Mouse (Mus musculus) embryonic facial prominence, embryonic 11.5 days (tissue): ENCODE data around the gene Elf5. TPM values are rescaled to one million over a fixed set of nuclear protein-coding genes. Genes with fewer than 3 reads are reported as not detected.

Experiments used
- ATAC-seq: fragments of 200-750 bp; cut with Nextera tagmentation; replicated peaks from 2 replicates; pipeline ENCODE4 v1.8.0; 2017; ENCODE audit warnings: low read depth; ENCODE audit not compliant: insufficient number of reproducible peaks, low FRiP score, low TSS enrichment
- DNase-seq: peaks from one replicate; pipeline ENCODE4 v3.0.0-alpha.2; 2015; ENCODE audit warnings: low spot score
- H3K27ac ChIP-seq: fragments of 300-500 bp; sonication (generic); replicated peaks from 2 replicates; pipeline ENCODE4 v1.5.1; 2014; ENCODE audit warnings: mild to moderate bottlenecking, low read depth, low read length, control low read depth
- H3K27me3 ChIP-seq: fragments of 300-500 bp; sonication (generic); 2 replicates; pipeline ENCODE4 v1.6.1; 2014; ENCODE audit warnings: mild to moderate bottlenecking, low read length, moderate library complexity, mixed read lengths; ENCODE audit not compliant: control insufficient read depth, insufficient read depth
- H3K36me3 ChIP-seq: fragments of 300-500 bp; sonication (generic); replicated peaks from 2 replicates; pipeline ENCODE4 v1.6.1; 2014; ENCODE audit warnings: low read depth, mild to moderate bottlenecking, low read length, moderate library complexity, mixed read lengths; ENCODE audit not compliant: control insufficient read depth, insufficient read depth
- H3K4me1 ChIP-seq: fragments of 300-500 bp; sonication (generic); 2 replicates; pipeline ENCODE4 v1.6.1; 2014; ENCODE audit warnings: low read length, mixed read lengths; ENCODE audit not compliant: control insufficient read depth, insufficient read depth
- H3K4me2 ChIP-seq: fragments of 300-500 bp; sonication (generic); 2 replicates; pipeline ENCODE4 v1.6.1; 2014; ENCODE audit warnings: low read depth, mild to moderate bottlenecking, control low read depth, low read length, moderate library complexity
- H3K4me3 ChIP-seq: fragments of 300-500 bp; sonication (generic); 2 replicates; pipeline ENCODE4 v1.5.1; 2014; ENCODE audit warnings: low read depth, low read length, control low read depth
- H3K9ac ChIP-seq: fragments of 300-500 bp; sonication (generic); replicated peaks from 2 replicates; pipeline ENCODE4 v1.6.1; 2014; ENCODE audit warnings: mild to moderate bottlenecking, control low read depth, low read length
- H3K9me3 ChIP-seq: fragments of 300-500 bp; sonication (generic); replicated peaks from 2 replicates; pipeline ENCODE4 v1.6.1; 2016; ENCODE audit warnings: mild to moderate bottlenecking, low read length, inconsistent platforms, mixed read lengths; ENCODE audit not compliant: control insufficient read depth
- WGBS: fragments of 180-500 bp; shearing (Covaris S2); extraction: QIAGEN DNeasy Blood & Tissue Kit; methylation state at CpG from one replicate; pipeline ENCODE4 v1.1.7; 2014; 5-methylcytosine and 5-hydroxymethylcytosine counted together
- polyA plus RNA-seq: library from polyadenylated mRNA; unstranded; fragments of >200 nt; fragmentation: Nextera tagmentation; extraction: Ambion mirVana; gene quantifications from 2 replicates; pipeline ENCODE4 v1.2.1, GENCODE M21; 2014

The Elf5 gene
- polyA plus RNA-seq, 1 experiment from 2014 or later, result 0.50 TPM

GRCm38 (mm10) chr2:103465429-103465828 is 53.9 kb downstream of the Elf5 start:
- no peaks in the 10 kb centered on the region for H3K27me3 ChIP-seq
- no peak overlapping the region for H3K27ac ChIP-seq
- no peak overlapping the region for H3K4me2 ChIP-seq
- no peak overlapping the region for H3K9ac ChIP-seq
- H3K36me3 ChIP-seq, result no peaks in the 10 kb centered on the region; the same call in none of the 2 replicates
- no peak for ATAC-seq
- no peaks in the 10 kb centered on the region for H3K9me3 ChIP-seq
- H3K4me1 ChIP-seq, result peaks cover 3% of the 10 kb centered on the region
- 93% methylated on average over 11 of the region's 11 CpGs for WGBS
- H3K4me3 ChIP-seq, result no peak overlapping the region
- DNase-seq, result no peak

- ATAC-seq (no peak), DNase-seq (no peak)
- no peak overlapping the region for H3K4me2 ChIP-seq
- no peak overlapping the region for H3K27ac ChIP-seq
- no peaks in the 10 kb centered on the region; the same call in none of the 2 replicates for H3K36me3 ChIP-seq
- H3K4me3 ChIP-seq, result no peak overlapping the region
- H3K27me3 ChIP-seq, result no peaks in the 10 kb centered on the region
- 79% methylated on average over 3 of the region's 3 CpGs for WGBS
- H3K9ac ChIP-seq, result no peak overlapping the region
- H3K4me1 ChIP-seq, result peaks cover 2% of the 10 kb centered on the region
- no peaks in the 10 kb centered on the region for H3K9me3 ChIP-seq
These were observed 54.8 kb downstream of the Elf5 start for GRCm38 (mm10) chr2:103466272-103466671.

- no peaks in the 10 kb centered on the region for H3K27me3 ChIP-seq
- H3K9me3 ChIP-seq, result no peaks in the 10 kb centered on the region
- H3K4me3 ChIP-seq, result no peak overlapping the region
- no peaks in the 10 kb centered on the region; the same call in none of the 2 replicates for H3K36me3 ChIP-seq
- DNase-seq (no peak), ATAC-seq (no peak)
- H3K27ac ChIP-seq, result no peak overlapping the region
- no peak overlapping the region for H3K9ac ChIP-seq
- H3K4me2 ChIP-seq, result no peak overlapping the region
- no peaks in the 10 kb centered on the region for H3K4me1 ChIP-seq
- WGBS, result 84% methylated on average over 10 of the region's 10 CpGs
These were observed 55.6 kb downstream of the Elf5 start for GRCm38 (mm10) chr2:103466984-103467588.

GRCm38 (mm10) chr2:103473362-103473761 is 61.9 kb downstream of the Elf5 start:
- Histone ChIP-seq H3K4me1 (no peaks in the 10 kb centered on the region), H3K4me2 (no peak overlapping the region)

GRCm38 (mm10) chr2:103476180-103476579 is 64.7 kb downstream of the Elf5 start:
- H3K4me2 ChIP-seq, result no peak overlapping the region
- WGBS, result 89% methylated on average over 2 of the region's 2 CpGs
- no peaks in the 10 kb centered on the region for H3K4me1 ChIP-seq

More at GRCm38 (mm10) chr2:103473362-103473761, 61.9 kb downstream of the Elf5 start:
- ATAC-seq (no peak), DNase-seq (no peak)
- no peaks in the 10 kb centered on the region; the same call in none of the 2 replicates for H3K36me3 ChIP-seq
- WGBS, result 90% methylated on average over 3 of the region's 3 CpGs
- H3K27ac ChIP-seq, result no peak overlapping the region
- no peak overlapping the region for H3K9ac ChIP-seq
- no peak overlapping the region for H3K4me3 ChIP-seq
- no peaks in the 10 kb centered on the region for H3K9me3 ChIP-seq
- H3K27me3 ChIP-seq, result no peaks in the 10 kb centered on the region

GRCm38 (mm10) chr2:103476657-103477056 is 65.2 kb downstream of the Elf5 start:
- DNase-seq, result no peak
- WGBS, result 91% methylated on average over 11 of the region's 11 CpGs
- Histone ChIP-seq H3K27me3 (no peaks in the 10 kb centered on the region), H3K27ac (no peak overlapping the region), H3K4me1 (no peaks in the 10 kb centered on the region), H3K9me3 (no peaks in the 10 kb centered on the region), H3K9ac (no peak overlapping the region), H3K4me2 (no peak overlapping the region), H3K4me3 (no peak overlapping the region), H3K36me3 (no peaks in the 10 kb centered on the region; the same call in 1 of the 2 replicates)
- ATAC-seq, result no peak

More at GRCm38 (mm10) chr2:103476180-103476579, 64.7 kb downstream of the Elf5 start:
- no peaks in the 10 kb centered on the region; the same call in 1 of the 2 replicates for H3K36me3 ChIP-seq
- H3K27ac ChIP-seq, result no peak overlapping the region
- H3K9me3 ChIP-seq, result no peaks in the 10 kb centered on the region
- no peak for DNase-seq
- no peak overlapping the region for H3K4me3 ChIP-seq
- H3K27me3 ChIP-seq, result no peaks in the 10 kb centered on the region
- H3K9ac ChIP-seq, result no peak overlapping the region
- no peak for ATAC-seq

- Histone ChIP-seq H3K4me3 (no peak overlapping the region), H3K4me2 (no peak overlapping the region), H3K4me1 (no peaks in the 10 kb centered on the region), H3K9ac (no peak overlapping the region), H3K27ac (no peak overlapping the region), H3K27me3 (no peaks in the 10 kb centered on the region), H3K9me3 (no peaks in the 10 kb centered on the region), H3K36me3 (no peaks in the 10 kb centered on the region; the same call in 1 of the 2 replicates)
- WGBS, result 63% methylated on average over 4 of the region's 4 CpGs
- no peak for DNase-seq
- no peak for ATAC-seq
These were observed 66.0 kb downstream of the Elf5 start for GRCm38 (mm10) chr2:103477456-103477855.

- WGBS, result 94% methylated on average over 3 of the region's 3 CpGs
These were observed 66.8 kb downstream of the Elf5 start for GRCm38 (mm10) chr2:103478326-103478725.

More at GRCm38 (mm10) chr2:103478326-103478725, 66.8 kb downstream of the Elf5 start:
- Histone ChIP-seq H3K4me1 (no peaks in the 10 kb centered on the region), H3K4me3 (no peak overlapping the region), H3K9ac (no peak overlapping the region), H3K27ac (no peak overlapping the region), H3K27me3 (no peaks in the 10 kb centered on the region), H3K36me3 (no peaks in the 10 kb centered on the region; the same call in 1 of the 2 replicates), H3K9me3 (no peaks in the 10 kb centered on the region), H3K4me2 (no peak overlapping the region)
- no peak for ATAC-seq
- DNase-seq, result no peak
